Mouse (Mus musculus) olfactory bulb, adult 2 months (tissue): ENCODE results near the gene Med15.

Experiments used
- CTCF ChIP-seq: fragments of 200-500 bp; IDR thresholded peaks from 2 replicates; pipeline ENCODE4 v1.5.1; 2012; ENCODE audit warnings: low read depth, mild to moderate bottlenecking, low read length, moderate library complexity; ENCODE audit not compliant: insufficient read depth
- POLR2A ChIP-seq: fragments of 200-500 bp; IDR thresholded peaks from 2 replicates; pipeline ENCODE4 v1.6.1; 2012; ENCODE audit warnings: mild to moderate bottlenecking, low read depth, low read length, moderate library complexity; ENCODE audit not compliant: insufficient read depth

DNA sequence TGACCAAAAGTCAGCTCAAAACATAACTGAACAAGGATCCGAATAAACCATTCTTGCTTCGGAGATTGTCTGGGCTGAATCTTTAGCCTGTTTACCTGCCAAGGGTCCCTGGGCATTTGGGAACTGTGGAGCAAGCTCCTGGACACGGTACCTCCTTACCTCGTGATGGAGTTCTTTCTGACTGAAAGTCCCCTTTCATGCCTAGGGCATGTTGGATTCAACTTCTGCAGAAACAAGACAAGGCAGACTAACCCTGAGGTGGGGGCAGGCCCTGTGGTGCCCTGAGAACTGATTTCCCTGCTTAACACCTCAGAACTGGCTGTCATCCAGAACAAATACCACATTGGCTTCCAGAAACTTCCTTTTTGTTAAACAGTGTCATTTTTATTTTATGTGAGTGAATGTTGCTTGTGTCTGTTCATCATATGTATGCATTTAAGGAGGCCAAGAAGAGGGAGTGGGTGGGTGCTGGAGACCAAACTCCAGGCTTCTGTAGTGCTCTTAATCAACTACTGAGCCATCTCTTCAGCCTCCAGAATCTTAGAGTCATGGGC, 89.2 kb downstream of the Med15 start:
- TF ChIP-seq CTCF (no peak), POLR2A (no peak)
